Mouse (Mus musculus): ENCODE measurements around the gene Plod3.

GRCm38 (mm10) chr5:136970703-136971102 lies 16.1 kb upstream of the Plod3 start:
- TF ChIP-seq POLR2A (IDR thresholded peaks at IDR 0.05; ENCODE audit: low read depth, low read length) = no peak
- peak; percentile 95 for TF ChIP-seq CTCF (conservative IDR thresholded peaks at IDR 0.05; ENCODE audit: insufficient read depth, insufficient read length, low read depth, low read length)

Measured in kidney, adult 2 months (tissue).